Mouse (Mus musculus) C2C12 (cell line): Measurements from ENCODE around the gene 4833439L19Rik.

ENCODE experiments used
- CEBPB ChIP-seq: IDR thresholded peaks from one replicate; pipeline ENCODE4 v1.6.1; 2011; ENCODE audit warnings: low read depth, mild to moderate bottlenecking, control low read depth, moderate library complexity
- CTCF ChIP-seq: IDR thresholded peaks from one replicate; pipeline ENCODE4 v1.5.1; 2011; ENCODE audit not compliant: control insufficient read depth, insufficient read depth, insufficient read length
- FOSL1 ChIP-seq: IDR thresholded peaks from one replicate; pipeline ENCODE4 v1.8.0; 2011; ENCODE audit warnings: mild to moderate bottlenecking, low read length; ENCODE audit not compliant: poor library complexity, insufficient read depth, severe bottlenecking
- MAX ChIP-seq: IDR thresholded peaks from one replicate; pipeline ENCODE4 v1.6.1; 2011; ENCODE audit warnings: mild to moderate bottlenecking, control low read depth
- MYOD1 ChIP-seq: IDR thresholded peaks from one replicate; pipeline ENCODE4 v1.6.1; 2011; ENCODE audit warnings: low read depth; ENCODE audit not compliant: control insufficient read depth, insufficient read length
- MYOG ChIP-seq: IDR thresholded peaks from one replicate; pipeline ENCODE4 v1.6.1; 2011; ENCODE audit not compliant: control insufficient read depth, insufficient read length; ENCODE audit errors: extremely low read depth
- USF1 ChIP-seq: IDR thresholded peaks from one replicate; pipeline ENCODE4 v1.6.1; 2011; ENCODE audit warnings: low read depth, mild to moderate bottlenecking, control low read depth, moderate library complexity

DNA sequence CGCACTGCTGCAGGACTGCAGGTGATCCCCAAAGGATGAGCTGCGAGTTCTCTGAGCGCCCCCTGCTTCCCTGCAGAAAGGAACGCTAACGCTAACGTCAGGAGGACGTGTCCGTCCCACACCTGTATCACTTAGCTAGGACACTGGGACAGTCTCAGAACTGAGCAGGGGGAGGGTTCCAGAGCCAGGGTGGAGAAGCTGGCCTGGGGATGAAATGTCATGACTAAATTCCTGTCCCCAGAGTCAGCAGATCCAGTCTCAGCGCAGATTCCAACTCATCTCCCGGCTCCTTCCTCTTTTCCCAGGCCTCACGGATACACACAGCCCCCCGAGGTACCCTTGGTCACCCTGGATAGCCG is 45.4 kb upstream of the 4833439L19Rik start:
- TF ChIP-seq CTCF = no peak
- no peak for TF ChIP-seq USF1
- TF ChIP-seq MAX = no peak
- no peak for TF ChIP-seq FOSL1
- TF ChIP-seq MYOG = no peak
- no peak for TF ChIP-seq CEBPB
- TF ChIP-seq MYOD1 = no peak
